Mouse (Mus musculus) limb, embryonic 13.5 days (tissue): ENCODE measurements around the gene Atxn2l. TPM values are rescaled to one million over a fixed set of nuclear protein-coding genes. Genes with fewer than 3 reads are reported as not detected.

Source experiments
- ATAC-seq: fragments of 200-750 bp; cut with Nextera tagmentation; 2 replicates; pipeline ENCODE4 v1.8.0; 2017; ENCODE audit warnings: low read depth, moderate number of reproducible peaks, moderate TSS enrichment; ENCODE audit not compliant: low FRiP score
- H3K27ac ChIP-seq: fragments of 300-500 bp; sonication (generic); 2 replicates; pipeline ENCODE4 v1.5.1; 2015; ENCODE audit warnings: inconsistent platforms, mild to moderate bottlenecking, moderate library complexity
- H3K27me3 ChIP-seq: fragments of 300-500 bp; sonication (generic); 2 replicates; pipeline ENCODE4 v1.6.1; 2015; ENCODE audit warnings: mild to moderate bottlenecking, inconsistent platforms
- H3K36me3 ChIP-seq: fragments of 300-500 bp; sonication (generic); 2 replicates; pipeline ENCODE4 v1.6.1; 2015; ENCODE audit warnings: inconsistent platforms, mild to moderate bottlenecking, moderate library complexity
- H3K4me1 ChIP-seq: fragments of 300-500 bp; sonication (generic); 2 replicates; pipeline ENCODE4 v1.6.1; 2015; ENCODE audit warnings: inconsistent platforms
- H3K4me2 ChIP-seq: fragments of 300-500 bp; sonication (generic); replicated peaks from 2 replicates; pipeline ENCODE4 v1.6.1; 2015; ENCODE audit warnings: inconsistent platforms, mild to moderate bottlenecking, moderate library complexity
- H3K4me3 ChIP-seq: fragments of 300-500 bp; sonication (generic); 2 replicates; pipeline ENCODE4 v1.5.1; 2015; ENCODE audit warnings: moderate library complexity, mild to moderate bottlenecking, inconsistent platforms
- H3K9ac ChIP-seq: fragments of 300-500 bp; sonication (generic); 2 replicates; pipeline ENCODE4 v1.6.1; 2015; ENCODE audit warnings: mild to moderate bottlenecking, inconsistent platforms
- H3K9me3 ChIP-seq: fragments of 300-500 bp; sonication (generic); 2 replicates; pipeline ENCODE4 v1.6.1; 2016; ENCODE audit warnings: inconsistent platforms
- WGBS: fragments of 180-500 bp; shearing (Covaris S2); methylation state at CpG from one replicate; pipeline ENCODE4 v1.1.7; 2015; 5-methylcytosine and 5-hydroxymethylcytosine counted together
- polyA plus RNA-seq: library from polyadenylated mRNA; unstranded; fragments of >200 nt; fragmentation: Nextera tagmentation; extraction: Ambion mirVana; gene quantifications from 2 replicates; pipeline ENCODE4 v1.2.1, GENCODE M21; 2015

The Atxn2l gene
- polyA plus RNA-seq, 1 experiment from 2014 or later = 51.8 TPM

- no peak overlapping the region for H3K9ac ChIP-seq
- WGBS = 90% methylated on average over 10 of the region's 10 CpGs
- no peak overlapping the region for H3K4me2 ChIP-seq
- H3K36me3 ChIP-seq = peaks cover 74% of the 10 kb centered on the region
- ATAC-seq = no peak
- H3K4me3 ChIP-seq = no peak overlapping the region
- H3K27ac ChIP-seq = no peak overlapping the region
- H3K9me3 ChIP-seq = no peaks in the 10 kb centered on the region
- H3K4me1 ChIP-seq = no peaks in the 10 kb centered on the region
- H3K27me3 ChIP-seq = no peaks in the 10 kb centered on the region
Observed at GRCm38 (mm10) chr7:126443997-126444396, 59.2 kb downstream of the Atxn2l start.

Other genes with a start within 250 kb of the Atxn2l start
- gene Sbk1, start 230.8 kb downstream of the Atxn2l start, polyA plus RNA-seq = 56.7 and 58.2 TPM in 2 replicates
- gene Lat, start 133.9 kb downstream of the Atxn2l start, polyA plus RNA-seq = 2.9 and 3.6 TPM in 2 replicates
- gene Spns1, start 126.0 kb downstream of the Atxn2l start, polyA plus RNA-seq = 61.7 and 62.4 TPM in 2 replicates
- 2.3 and 2.4 TPM in 2 replicates for gene Nfatc2ip, start 106.7 kb downstream of the Atxn2l start, polyA plus RNA-seq
- gene Cd19, start 88.5 kb downstream of the Atxn2l start, polyA plus RNA-seq = not detected in 2 replicates
- 36.6 and 37.0 TPM in 2 replicates for gene Rabep2, start 74.7 kb downstream of the Atxn2l start, polyA plus RNA-seq
- 90.2 and 93.8 TPM in 2 replicates for gene Atp2a1, start 40.3 kb downstream of the Atxn2l start, polyA plus RNA-seq
- gene Sh2b1, start 28.0 kb downstream of the Atxn2l start, polyA plus RNA-seq = 56.6 and 61.4 TPM in 2 replicates
- gene Tufm, start 16.1 kb downstream of the Atxn2l start, polyA plus RNA-seq = 135 and 137 TPM in 2 replicates
- 207 and 208 TPM in 2 replicates for gene Eif3c, start 63.0 kb upstream of the Atxn2l start, polyA plus RNA-seq
- gene Apobr, start 81.5 kb upstream of the Atxn2l start, polyA plus RNA-seq = 0.71 and 0.72 TPM in 2 replicates
- gene Cln3, start 82.4 kb upstream of the Atxn2l start, polyA plus RNA-seq = 38.6 and 38.7 TPM in 2 replicates
- gene Il27, start 91.5 kb upstream of the Atxn2l start, polyA plus RNA-seq = not detected in 2 replicates
- 3.5 and 4.7 TPM in 2 replicates for gene Nupr1, start 127.4 kb upstream of the Atxn2l start, polyA plus RNA-seq
- gene Sgf29, start 145.9 kb upstream of the Atxn2l start, polyA plus RNA-seq = 56.8 and 63.8 TPM in 2 replicates
- 4.6 and 4.8 TPM in 2 replicates for gene Sult1a1, start 173.0 kb upstream of the Atxn2l start, polyA plus RNA-seq
- gene Bola2, start 192.0 kb upstream of the Atxn2l start, polyA plus RNA-seq = 134 and 138 TPM in 2 replicates
- 15.2 and 15.9 TPM in 2 replicates for gene Slx1b, start 192.3 kb upstream of the Atxn2l start, polyA plus RNA-seq
- gene Coro1a, start 204.3 kb upstream of the Atxn2l start, polyA plus RNA-seq = 34.1 and 36.6 TPM in 2 replicates